Mouse (Mus musculus): ENCODE results near the gene Ly6g6c.

Gene Ly6g6c

DNA sequence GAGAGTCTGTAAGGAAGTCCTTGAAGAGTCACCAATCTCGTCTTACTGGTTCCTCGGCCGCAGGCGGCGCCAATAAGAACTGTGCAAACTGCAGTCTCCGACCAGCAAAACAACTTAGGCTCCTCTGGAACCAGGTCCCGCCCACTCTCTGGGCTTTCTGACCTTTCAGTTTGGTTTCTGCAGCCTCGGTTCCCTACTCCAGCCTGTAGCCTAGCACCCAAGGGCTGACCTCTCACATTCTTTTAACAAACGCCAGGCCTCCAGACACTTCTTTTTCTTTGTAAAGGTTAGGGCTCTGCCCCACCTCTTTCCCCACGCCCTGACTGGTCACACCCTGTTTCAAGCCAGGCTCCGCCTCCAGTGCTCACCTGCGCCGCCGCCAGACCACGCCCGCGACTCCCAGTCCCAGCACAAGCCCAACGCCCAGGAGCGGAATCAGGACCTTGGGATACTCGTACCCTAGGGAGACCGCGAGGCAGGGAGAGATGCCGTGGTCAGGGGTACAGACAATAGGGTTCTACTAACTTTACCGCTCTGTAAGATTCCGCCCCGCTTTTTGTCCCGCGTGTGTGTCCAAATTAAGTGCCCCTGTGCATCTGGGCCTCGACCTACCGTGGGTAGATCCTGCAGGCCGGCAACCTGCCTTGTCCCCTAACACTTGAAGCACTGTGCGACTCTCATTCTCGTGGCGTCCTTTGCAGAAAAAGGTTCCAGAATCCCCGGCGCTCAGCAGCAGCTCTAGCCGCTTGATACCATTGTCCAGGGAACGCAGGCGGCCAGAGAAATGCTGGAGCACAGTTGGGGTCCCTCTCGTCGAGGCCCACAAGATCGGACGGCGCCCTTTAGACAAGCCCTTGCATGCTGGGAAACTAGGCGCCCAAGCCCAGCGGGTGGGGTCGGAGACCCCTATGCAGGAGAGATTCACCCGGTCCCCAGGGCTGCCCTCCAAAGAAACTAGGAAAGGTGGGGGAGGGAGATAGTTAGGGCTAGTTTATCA is at the start of gene Ly6g6c:
Gene Ly6g6c (plus strand): TSS at position 438 of the 997 bp plus-strand sequence.
- DNase-seq (ENCODE audit: low read depth), result no peak

DNA sequence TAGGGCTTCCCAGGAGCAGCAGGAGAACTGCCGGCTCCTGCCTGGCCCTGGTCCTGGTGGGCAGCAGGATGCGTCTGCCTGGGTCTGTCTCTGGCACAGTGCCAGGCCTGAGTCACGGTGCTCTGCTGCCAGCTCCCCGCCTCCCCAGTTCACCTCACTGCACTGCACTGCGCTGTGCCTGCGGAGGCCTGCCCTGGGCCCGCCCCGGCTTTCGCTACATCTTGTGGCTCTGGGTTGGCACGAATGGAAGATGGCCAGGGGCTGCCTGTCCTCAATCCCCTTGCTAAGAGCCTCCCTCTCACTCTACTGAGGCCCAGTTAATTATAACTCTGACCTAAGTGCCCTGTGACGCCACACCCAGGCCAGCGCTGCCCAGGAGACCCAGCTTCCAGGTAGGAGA is 48.8 kb upstream of the Ly6g6c start, which contains the start of gene Vwa7:
Gene Vwa7 (plus strand): TSS at position 204 of the 400 bp plus-strand sequence.
- no peak for DNase-seq (ENCODE audit: low read depth)

DNA sequence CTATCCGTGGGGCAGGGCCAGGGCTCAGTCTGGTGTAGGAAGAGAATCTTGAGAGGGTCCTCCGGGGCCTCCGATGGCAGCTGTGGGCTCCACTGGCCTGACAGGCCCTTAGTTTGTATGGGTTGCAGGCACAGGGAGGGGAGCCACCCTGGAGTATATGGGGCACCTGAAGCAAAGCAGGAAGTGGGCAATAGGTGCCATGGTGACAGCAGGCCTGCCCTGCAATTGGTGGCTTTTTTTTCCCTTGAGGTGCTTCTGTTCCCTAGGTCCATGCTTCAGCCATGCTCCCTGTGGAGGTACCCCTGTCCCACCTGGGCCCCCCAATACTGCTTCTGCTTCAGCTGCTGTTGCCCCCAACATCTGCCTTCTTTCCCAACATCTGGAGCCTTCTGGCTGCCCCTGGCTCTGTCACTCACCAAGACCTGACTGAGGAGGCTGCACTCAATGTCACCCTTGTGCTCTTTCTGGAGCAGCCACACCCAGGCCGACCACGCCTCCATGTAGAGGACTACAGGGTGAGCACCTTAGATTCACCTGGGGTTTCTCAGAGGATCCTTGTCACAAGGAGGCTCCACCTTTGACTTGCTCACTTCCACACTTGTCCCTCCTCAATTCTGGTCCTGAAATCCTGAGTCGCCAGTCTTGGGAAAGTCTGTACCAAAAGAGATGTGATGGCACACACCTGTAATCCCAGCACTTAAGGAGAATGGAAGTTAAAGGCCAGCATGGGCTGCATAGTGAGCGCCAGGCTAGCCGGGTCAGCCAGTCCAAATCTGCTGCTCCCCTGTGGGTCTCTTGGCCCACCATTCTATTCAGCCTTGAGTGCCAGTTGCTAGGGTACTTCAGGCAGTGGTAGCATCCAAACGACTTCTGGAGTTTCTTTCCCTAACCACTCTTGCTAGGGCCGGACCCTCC is 48.1 kb upstream of the Ly6g6c start:
- DNase-seq (ENCODE audit: low read depth), result no peak

DNA sequence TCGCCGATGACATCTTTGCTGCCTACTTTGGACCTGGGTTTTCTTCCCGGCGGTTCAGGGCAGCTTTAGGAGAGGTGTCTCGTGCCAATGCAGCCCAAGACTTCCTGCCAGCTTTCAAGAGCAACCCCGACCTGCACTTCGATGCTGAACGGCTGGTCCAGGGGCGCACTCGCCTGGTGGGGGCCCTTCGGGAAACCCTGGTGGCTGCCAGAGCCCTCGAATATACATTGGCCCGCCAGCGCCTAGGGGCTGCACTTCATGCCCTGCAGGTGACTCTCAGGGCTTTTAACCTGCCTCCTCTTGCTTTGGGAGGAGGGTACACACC is 47.5 kb upstream of the Ly6g6c start:
- DNase-seq (ENCODE audit: low read depth), result no peak

DNA sequence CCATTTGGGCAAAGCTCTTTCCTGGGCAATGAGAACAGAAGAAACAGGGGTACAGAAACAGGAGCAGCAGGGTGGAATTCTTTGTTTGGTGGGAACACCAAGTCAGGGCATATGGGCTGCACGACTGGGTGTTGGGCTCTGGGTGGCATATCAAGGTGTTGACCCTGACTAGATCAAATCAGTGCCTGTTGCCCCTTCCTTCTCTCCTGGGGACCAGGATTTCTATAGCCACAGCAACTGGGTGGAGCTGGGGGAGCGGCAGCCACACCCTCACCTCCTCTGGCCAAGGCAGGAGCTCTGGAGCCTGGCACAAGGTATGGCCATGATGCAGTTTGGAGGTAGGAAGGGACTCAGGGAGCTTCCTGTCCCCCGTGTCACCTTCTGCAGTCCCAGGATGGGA is 47.0 kb upstream of the Ly6g6c start:
- no peak for DNase-seq (ENCODE audit: low read depth)

DNA sequence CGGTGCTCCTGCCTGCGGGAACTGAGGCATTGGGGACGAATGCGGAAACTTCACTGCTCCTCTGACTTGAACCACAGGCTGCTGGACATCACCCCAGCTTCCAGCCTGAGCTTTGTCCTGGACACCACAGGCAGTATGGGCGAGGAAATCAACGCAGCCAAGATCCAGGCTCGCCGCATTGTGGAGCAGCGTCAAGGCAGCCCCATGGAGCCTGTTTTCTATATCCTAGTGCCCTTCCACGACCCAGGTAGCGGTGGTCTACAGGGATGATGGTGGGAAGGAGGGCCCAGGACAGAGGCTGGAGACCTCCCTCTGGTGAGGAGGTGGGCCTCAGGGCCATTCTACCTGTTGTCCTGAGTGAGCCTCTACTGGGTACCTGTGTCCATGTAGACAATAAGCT is 45.3 kb upstream of the Ly6g6c start:
- no peak for DNase-seq (ENCODE audit: low read depth)

DNA sequence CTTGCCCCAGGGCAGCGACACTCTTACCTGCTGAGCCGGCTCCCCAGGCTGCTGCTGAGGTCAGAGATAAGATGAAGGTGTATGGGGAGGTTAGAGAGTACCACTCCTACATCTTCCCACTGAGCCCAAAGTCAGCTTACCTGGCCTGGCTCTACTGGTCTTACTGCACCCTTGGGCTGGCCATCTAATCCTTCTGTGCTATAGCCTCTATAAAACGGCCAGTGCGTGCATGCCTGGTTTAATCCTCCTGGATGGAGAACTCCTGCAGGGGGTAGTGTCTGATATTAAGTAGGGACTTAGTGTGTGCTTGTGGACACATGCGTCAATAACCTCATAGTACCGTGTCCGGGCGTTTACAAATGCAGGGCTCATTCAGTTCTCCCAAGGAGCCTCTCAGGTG is 44.6 kb upstream of the Ly6g6c start:
- no peak for DNase-seq (ENCODE audit: low read depth)

DNA sequence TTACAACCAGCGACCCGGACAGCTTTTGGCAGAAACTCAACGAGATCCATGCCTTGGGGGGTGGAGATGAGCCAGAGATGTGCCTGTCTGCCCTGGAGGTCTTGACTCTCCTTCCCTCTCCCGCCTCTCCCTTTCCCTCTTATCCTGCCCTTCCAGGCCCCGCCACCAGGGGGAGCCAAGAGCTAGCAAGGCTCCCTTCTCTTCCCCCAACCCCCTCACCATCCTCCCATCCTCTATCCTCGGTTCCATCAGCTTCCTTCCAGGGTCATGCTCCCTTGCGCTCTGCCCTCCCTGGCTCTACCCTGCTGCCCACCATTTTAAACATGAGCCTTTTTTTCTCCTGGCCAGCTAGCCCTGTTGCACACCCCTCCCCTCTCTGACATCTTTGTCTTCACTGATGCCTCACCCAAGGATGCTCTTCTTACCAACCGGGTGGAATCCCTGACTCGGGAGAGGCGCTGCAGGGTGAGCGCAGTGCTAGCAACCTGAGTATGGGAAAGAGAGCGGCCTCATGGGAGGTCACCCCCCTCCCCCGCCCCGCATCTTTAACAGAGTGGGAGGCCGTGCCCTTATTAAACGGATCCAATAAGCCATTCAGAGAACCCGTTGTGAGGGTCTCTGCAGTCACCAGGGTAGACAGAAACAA is 43.9 kb upstream of the Ly6g6c start:
- DNase-seq (ENCODE audit: low read depth), result no peak

DNA sequence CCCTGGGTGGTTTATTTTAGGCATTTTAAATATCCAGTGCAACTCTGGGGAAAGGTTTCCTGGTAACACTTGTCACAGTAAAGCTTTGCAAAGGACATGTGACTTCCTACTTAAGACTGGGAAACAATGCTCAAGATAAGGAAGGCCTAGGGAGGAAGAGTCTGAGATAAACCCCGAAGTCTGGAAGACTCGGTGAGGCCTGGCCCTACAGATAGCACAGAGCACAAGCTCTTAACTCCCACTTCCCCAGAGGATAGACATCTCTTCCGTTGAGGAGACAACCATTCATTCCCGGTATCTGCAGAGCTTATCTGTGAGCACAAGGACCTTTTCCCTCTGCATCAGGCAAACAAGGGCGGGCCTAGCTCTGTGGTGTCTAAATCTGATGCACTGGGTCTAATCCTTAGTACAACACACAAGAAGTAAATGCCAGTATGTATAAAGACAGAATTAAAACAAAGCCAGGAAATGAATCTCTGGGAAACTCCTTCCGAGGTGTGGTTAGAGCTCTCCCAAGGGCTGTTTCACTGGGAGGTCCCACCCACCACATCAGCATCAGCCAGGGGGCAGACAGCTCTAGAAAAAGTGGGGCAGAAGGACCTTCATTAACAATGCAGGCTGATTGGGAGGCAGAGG is 43.2 kb upstream of the Ly6g6c start:
- DNase-seq (ENCODE audit: low read depth), result no peak

DNA sequence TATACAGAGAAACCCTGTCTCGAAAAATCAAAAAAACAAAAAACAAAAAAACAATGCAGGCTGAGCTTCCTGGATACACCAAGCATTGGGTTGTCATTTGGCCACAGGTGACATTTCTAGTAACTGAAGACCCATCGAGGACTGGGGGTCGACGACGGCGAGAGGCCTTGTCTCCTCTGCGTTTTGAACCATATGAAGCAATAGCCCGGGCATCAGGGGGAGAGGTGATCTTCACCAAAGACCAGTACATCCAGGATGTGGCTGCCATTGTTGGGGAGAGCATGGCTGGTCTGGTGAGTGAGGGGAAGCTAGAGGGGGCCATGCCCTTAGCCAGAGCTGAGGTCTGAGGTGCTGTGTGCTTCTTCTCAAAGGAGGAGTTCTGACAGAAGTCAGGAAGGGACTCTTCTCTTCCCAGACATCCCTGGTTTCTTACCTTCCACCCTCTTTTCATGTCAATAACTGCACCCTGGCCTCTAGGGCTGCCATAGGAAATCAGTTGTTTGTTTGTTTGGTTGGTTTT is 42.6 kb upstream of the Ly6g6c start:
- no peak for DNase-seq (ENCODE audit: low read depth)

DNA sequence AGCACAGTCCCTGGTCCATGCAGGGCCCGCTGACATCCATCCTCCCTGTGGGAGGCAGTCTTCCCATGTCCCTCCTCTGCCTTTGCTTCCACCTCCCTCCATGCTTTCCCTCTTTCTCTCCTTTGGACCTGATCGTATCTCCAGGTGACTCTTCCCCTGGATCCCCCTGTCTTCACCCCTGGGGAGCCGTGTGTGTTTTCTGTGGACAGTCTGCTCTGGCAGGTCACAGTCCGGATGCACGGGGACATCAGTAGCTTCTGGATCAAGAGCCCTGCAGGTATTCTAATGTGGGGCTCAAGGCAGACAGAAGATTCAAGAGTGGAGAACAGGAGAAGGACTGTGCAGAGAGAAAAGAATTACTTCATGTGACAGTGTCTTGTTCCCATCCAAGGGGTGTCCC is 42.0 kb upstream of the Ly6g6c start:
- no peak for DNase-seq (ENCODE audit: low read depth)

DNA sequence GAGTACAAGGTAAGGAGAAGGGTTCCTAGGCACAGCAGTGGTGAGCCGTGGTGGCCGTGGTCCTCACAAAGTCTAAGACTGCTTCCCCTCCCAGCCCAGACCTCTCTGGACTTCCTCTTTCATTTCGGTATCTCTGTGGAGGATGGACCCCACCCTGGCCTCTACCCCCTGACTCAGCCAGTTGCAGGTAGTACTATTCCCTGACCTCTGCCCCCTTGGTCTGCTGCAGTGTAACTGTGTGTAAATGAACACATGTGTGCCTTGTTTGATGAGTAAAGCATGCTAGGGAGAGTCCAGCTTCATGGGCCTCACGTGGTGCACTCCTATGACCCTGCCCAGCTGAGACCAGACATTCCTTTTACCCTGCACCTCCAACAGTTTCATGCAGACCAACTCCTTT is 41.4 kb upstream of the Ly6g6c start:
- DNase-seq (ENCODE audit: low read depth), result no peak

DNA sequence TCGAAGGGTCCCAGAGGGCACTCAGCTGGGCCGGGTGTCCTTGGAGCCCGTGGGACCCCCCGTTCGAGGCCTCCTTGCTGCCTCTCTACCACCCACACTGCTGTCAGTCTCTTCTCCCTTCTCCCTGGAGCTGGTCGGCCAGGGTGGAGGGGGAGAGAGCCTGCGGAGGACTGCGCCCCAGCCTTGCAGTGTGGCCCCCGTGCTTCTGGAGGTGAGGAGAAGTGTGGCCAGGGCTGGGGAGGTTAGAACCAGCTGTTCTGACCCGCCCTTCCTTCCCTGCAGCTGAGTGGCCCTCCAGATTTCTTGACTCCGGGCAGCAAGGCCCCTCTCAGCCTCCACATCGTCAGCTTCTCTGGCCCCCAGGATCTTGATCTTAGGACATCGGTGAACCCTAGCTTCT is 40.9 kb upstream of the Ly6g6c start:
- no peak for DNase-seq (ENCODE audit: low read depth)

DNA sequence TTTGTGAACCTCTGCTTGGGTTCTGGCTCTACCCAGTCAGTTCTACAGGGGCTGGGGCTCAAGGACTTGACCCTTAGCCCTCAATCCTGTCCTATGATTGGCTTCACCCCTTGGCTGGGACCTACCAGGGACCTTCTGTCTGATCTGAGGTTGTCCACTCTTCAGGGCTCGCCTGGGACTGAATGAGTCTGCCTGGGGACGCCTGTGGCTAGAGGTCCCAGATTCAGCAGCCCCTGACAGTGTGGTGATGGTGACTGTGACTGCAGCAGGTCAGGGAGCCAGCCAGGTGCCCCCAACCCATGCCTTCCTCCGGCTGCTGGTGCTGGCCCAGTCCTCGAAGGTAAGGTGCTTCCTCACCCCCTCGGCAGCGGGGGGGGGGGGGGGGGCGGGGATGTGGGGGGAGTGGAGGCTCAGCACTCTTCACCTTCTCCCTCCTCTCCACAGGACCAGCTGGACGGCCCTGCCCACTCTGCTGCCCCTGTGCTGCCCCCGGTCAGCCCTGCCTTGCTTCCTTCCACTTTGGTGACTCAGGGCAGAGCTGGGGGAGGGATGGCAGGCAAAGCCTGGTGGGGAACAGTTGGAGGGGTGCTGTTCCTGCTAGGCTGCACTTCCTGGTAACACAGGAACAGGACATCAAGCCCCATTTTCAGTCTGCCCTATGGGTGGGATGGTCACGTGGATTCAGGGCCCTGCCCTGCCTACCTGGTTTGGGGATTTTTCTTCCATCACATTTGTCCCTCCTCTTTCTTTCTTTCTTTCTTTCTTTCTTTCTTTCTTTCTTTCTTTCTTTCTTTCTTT is 40.3 kb upstream of the Ly6g6c start:
- no peak for DNase-seq (ENCODE audit: low read depth)

DNA sequence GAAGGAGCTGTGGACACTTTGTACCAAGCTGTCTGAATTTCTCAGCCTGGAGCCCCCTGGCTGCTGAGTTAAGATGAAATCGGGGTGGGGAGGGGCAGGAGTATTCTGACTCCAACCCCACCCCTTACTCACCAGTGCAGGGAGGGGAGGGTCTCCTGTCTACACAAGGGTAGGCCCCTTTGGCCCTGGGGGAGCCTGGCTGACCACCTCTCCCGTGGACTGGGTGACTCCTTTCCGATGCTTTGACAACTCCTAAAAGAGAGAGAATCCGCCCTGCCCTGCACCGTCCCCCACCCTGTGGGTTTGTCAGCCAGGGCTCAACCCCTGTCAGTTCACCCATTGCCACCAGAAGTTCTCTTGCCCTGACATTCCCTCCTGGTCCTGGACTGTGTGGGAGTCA is 39.0 kb upstream of the Ly6g6c start:
- DNase-seq (ENCODE audit: low read depth), result no peak

DNA sequence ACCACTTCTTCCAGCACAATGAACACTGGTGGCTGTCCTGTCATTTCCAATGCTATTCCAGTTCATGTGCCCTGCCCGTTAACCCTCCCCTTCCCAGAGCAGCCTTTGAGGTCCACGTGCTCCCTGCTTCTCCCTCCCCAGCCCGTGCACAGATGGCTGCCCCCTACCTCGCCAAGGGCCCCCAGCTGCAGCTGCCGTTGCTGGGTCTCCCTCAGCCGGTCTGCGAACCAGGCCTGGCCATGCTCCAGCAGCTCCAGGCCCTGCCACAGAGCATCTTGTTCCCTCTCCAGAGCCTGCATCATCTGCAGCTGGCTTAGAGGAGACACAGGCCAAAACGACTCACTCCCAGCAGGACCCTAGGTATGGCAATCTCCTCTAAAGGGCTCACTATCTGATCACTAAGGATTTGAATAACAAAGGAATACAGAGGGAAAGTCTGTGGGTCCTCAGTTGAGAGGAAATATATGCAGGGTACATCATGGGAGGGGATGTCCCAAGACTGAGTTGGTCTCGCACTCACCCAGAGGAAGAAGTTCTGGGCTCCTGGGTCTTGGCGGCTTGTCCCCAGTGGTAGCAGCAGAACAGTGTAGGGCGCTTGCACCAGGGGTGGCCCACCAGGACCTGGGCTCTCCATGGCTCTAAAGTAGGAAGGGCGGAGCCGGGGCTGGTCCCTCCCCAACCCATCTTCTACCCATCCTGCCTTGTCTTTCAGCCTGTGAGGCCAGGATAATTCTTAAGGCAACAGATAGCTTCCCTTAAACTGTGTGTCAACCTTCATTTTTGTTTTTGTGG is 37.7 kb upstream of the Ly6g6c start, which contains the start of gene Sapcd1:
Gene Sapcd1 (minus strand): TSS at position 740 of the 792 bp plus-strand sequence.
- DNase-seq (ENCODE audit: low read depth), result no peak

DNA sequence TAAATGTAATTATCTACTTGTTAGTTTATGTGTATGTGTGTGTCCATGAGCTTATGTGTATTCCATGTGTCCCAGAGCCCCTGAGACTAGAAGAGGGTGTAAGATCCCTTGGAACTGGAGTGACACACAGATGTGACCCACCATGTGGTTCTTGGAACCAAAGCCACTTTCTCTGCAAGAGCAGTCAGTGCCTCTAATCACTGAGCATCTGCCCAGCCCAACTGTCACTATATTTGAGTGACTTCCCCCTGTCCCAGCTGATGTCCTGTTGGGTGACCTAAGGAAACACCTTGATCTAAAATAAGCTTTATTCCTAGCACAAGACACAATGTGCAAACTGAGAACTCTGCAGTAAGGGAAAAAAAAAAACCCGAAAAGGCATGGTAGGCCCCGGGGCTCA is 36.9 kb upstream of the Ly6g6c start:
- DNase-seq (ENCODE audit: low read depth), result no peak

DNA sequence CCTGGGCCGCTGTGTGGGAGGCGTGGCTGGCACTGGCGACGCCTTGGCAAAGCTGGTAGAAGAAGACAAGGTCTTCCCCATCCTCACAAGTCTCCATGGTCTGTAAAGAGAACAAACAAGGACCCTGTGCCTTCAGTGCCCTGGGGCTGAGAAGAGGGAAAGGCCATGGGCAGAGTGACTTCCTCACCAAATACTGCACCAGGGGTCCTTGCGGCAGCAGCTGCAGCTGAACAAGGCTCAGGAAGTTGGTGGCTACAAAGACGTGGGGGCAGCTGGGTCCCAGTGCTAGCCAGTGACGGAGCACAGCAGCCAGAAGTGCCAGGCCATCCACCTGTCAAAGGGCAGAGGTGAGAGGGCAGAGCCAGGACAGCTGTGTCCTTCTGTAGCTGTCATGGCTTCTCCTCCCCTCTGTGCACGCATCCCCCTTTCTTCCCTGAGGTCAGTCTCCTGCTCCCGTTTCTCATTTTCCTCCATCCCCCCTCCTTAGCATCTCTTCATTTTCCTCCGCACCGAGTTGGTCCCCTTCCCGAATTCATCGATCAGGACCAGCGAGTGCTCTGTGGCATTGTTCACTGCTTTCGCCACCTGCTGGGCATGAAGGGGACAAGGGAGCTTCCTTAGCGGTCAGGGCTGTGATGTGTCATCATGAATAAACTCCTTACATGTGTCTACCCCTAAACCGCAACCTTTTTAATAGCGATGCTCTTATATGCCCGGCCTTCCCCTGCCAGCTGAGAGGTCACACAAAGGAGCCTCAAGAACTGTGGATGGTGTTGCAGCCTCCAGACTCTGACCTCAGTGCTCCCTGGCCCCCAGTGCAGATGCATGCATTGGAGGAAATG is 35.3 kb upstream of the Ly6g6c start:
- DNase-seq (ENCODE audit: low read depth), result no peak

DNA sequence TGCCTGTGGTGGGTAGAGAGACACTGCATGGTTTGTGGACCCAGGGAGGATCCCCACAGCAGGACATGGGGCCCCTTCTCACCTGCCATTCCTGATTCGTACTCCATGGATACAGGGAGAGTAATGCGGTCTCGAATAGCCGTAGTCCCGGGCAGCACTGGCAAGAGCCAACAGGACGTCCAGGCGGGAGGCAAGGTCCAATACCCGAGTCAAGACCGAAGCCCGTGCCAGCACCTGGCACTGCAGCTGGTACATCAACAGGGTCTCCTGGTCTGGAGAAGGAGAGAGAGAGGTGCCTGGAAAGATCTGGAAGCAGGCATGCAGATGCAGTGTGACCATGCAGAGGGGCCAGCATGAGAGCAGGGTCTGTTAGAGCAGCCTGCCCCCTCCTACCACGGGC is 33.9 kb upstream of the Ly6g6c start:
- no peak for DNase-seq (ENCODE audit: low read depth)

Data from fibroblast of lung, adult 2 months (primary cell).